Mouse (Mus musculus): ENCODE results near the gene Tas2r115.
"Not testable (repeated sequence)": the region's sequence is repeated elsewhere in the genome, so short reads cannot be mapped to it uniquely, and the experiment has no call there.

DNA sequence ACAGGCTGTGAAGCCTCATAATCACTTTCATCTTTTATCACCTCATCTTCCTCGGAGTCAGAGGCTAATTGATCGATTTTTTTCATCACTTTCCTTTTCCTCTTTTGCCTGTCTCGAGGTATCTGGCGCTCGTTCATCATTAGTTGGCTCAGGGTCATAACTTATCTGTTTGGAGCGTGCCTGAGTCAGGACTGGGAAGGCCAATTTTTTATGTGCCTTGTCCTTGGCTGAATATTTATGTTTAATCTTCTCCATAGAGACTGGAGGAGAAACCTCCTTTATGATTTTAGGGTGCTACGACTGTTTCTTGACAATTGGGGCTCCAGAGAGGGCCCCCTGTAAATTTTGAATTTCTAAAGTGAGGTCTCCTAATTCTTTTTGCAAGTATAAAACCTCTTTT is 46.2 kb downstream of the Tas2r115 start:
- TF ChIP-seq CTCF (IDR thresholded peaks at IDR 0.05; ENCODE audit: low read depth, low read length); POLR2A (IDR thresholded peaks at IDR 0.05; ENCODE audit: extremely low read depth, insufficient read depth, low read length): not testable (repeated sequence)
